Mouse (Mus musculus) embryonic facial prominence, embryonic 13.5 days (tissue): ENCODE measurements around the gene Pde4d. TPM values are rescaled to one million over a fixed set of nuclear protein-coding genes. Genes with fewer than 3 reads are reported as not detected.

Experiments used
- ATAC-seq: fragments of 200-750 bp; cut with Nextera tagmentation; 2 replicates; pipeline ENCODE4 v1.8.0; 2017; ENCODE audit warnings: low read depth; ENCODE audit not compliant: insufficient number of reproducible peaks, insufficient read depth, low FRiP score, low TSS enrichment
- H3K27ac ChIP-seq: fragments of 300-500 bp; sonication (generic); 2 replicates; pipeline ENCODE4 v1.5.1; 2015; ENCODE audit warnings: moderate library complexity, mild to moderate bottlenecking, inconsistent platforms
- H3K27me3 ChIP-seq: fragments of 300-500 bp; sonication (generic); 2 replicates; pipeline ENCODE4 v1.6.1; 2015; ENCODE audit warnings: mild to moderate bottlenecking, inconsistent platforms
- H3K36me3 ChIP-seq: fragments of 300-500 bp; sonication (generic); 2 replicates; pipeline ENCODE4 v1.6.1; 2015; ENCODE audit warnings: mild to moderate bottlenecking, inconsistent platforms
- H3K4me1 ChIP-seq: fragments of 300-500 bp; sonication (generic); 2 replicates; pipeline ENCODE4 v1.6.1; 2015; ENCODE audit warnings: inconsistent platforms
- H3K4me2 ChIP-seq: fragments of 300-500 bp; sonication (generic); 2 replicates; pipeline ENCODE4 v1.6.1; 2015; ENCODE audit warnings: moderate library complexity, mild to moderate bottlenecking, inconsistent platforms
- H3K4me3 ChIP-seq: fragments of 300-500 bp; sonication (generic); 2 replicates; pipeline ENCODE4 v1.5.1; 2015; ENCODE audit warnings: mild to moderate bottlenecking, inconsistent platforms
- H3K9ac ChIP-seq: fragments of 300-500 bp; sonication (generic); 2 replicates; pipeline ENCODE4 v1.6.1; 2015; ENCODE audit warnings: mild to moderate bottlenecking, inconsistent platforms
- H3K9me3 ChIP-seq: fragments of 300-500 bp; sonication (generic); 2 replicates; pipeline ENCODE4 v1.6.1; 2016; ENCODE audit warnings: inconsistent platforms
- WGBS: fragments of 180-500 bp; shearing (Covaris S2); methylation state at CpG from one replicate; pipeline ENCODE4 v1.1.7; 2015; ENCODE audit warnings: mixed read lengths; 5-methylcytosine and 5-hydroxymethylcytosine counted together
- polyA plus RNA-seq: library from polyadenylated mRNA; unstranded; fragments of >200 nt; fragmentation: Nextera tagmentation; extraction: Ambion mirVana; gene quantifications from 2 replicates; pipeline ENCODE4 v1.2.1, GENCODE M21; 2015

Gene Pde4d
- polyA plus RNA-seq, 1 experiment from 2014 or later, result 22.9 TPM

- H3K36me3 ChIP-seq, result no peaks in the 10 kb centered on the region
- H3K9ac ChIP-seq, result no peak overlapping the region
- WGBS, result 86% methylated on average over 9 of the region's 9 CpGs
- H3K27me3 ChIP-seq, result no peaks in the 10 kb centered on the region
- peaks cover 17% of the 10 kb centered on the region for H3K4me1 ChIP-seq
- ATAC-seq, result no peak
- H3K27ac ChIP-seq, result no peak overlapping the region
- H3K4me2 ChIP-seq, result no peak overlapping the region
- H3K9me3 ChIP-seq, result no peaks in the 10 kb centered on the region
- no peak overlapping the region for H3K4me3 ChIP-seq
These were observed 1344.2 kb downstream of the Pde4d start for GRCm38 (mm10) chr13:109793918-109794317.

GRCm38 (mm10) chr13:109798651-109799050, 1348.9 kb downstream of the Pde4d start:
- H3K9ac ChIP-seq, result no peak overlapping the region
- H3K27ac ChIP-seq, result no peak overlapping the region
- 74% methylated on average over 4 of the region's 4 CpGs for WGBS
- H3K4me1 ChIP-seq, result no peaks in the 10 kb centered on the region; the same call in 1 of the 2 replicates
- no peak overlapping the region for H3K4me3 ChIP-seq
- no peaks in the 10 kb centered on the region for H3K27me3 ChIP-seq
- no peak for ATAC-seq
- H3K9me3 ChIP-seq, result no peaks in the 10 kb centered on the region
- no peak overlapping the region for H3K4me2 ChIP-seq
- no peaks in the 10 kb centered on the region for H3K36me3 ChIP-seq

- no peaks in the 10 kb centered on the region for H3K9me3 ChIP-seq
- no peak overlapping the region for H3K4me3 ChIP-seq
- no peak for ATAC-seq
- no peaks in the 10 kb centered on the region for H3K36me3 ChIP-seq
- H3K27ac ChIP-seq, result no peak overlapping the region; the same call in 1 of the 2 replicates
- no peak overlapping the region for H3K4me2 ChIP-seq
- H3K9ac ChIP-seq, result no peak overlapping the region
- H3K4me1 ChIP-seq, result no peaks in the 10 kb centered on the region; the same call in 1 of the 2 replicates
- 48% methylated on average over 4 of the region's 4 CpGs for WGBS
- H3K27me3 ChIP-seq, result no peaks in the 10 kb centered on the region
These were observed 1352.5 kb downstream of the Pde4d start for GRCm38 (mm10) chr13:109802201-109802600.

GRCm38 (mm10) chr13:109806193-109806966, 1356.6 kb downstream of the Pde4d start:
- Histone ChIP-seq H3K9ac (no peak overlapping the region), H3K4me1 (peaks cover 22% of the 10 kb centered on the region), H3K27me3 (no peaks in the 10 kb centered on the region), H3K9me3 (no peaks in the 10 kb centered on the region), H3K27ac (no peak overlapping the region), H3K4me2 (no peak overlapping the region), H3K36me3 (no peaks in the 10 kb centered on the region), H3K4me3 (no peak overlapping the region)
- WGBS, result 75% methylated on average over 5 of the region's 5 CpGs
- ATAC-seq, result no peak

- WGBS, result 88% methylated on average over 2 of the region's 2 CpGs
These were observed 1357.3 kb downstream of the Pde4d start for GRCm38 (mm10) chr13:109807036-109807435.

GRCm38 (mm10) chr13:109807446-109807845, 1357.7 kb downstream of the Pde4d start:
- ATAC-seq, result no peak
- Histone ChIP-seq H3K9me3 (no peaks in the 10 kb centered on the region), H3K27me3 (no peaks in the 10 kb centered on the region), H3K4me3 (no peak overlapping the region), H3K9ac (no peak overlapping the region), H3K27ac (no peak overlapping the region), H3K36me3 (no peaks in the 10 kb centered on the region), H3K4me2 (no peak overlapping the region), H3K4me1 (peaks cover 22% of the 10 kb centered on the region)
- 47% methylated on average over 3 of the region's 3 CpGs for WGBS

More at GRCm38 (mm10) chr13:109807036-109807435, 1357.3 kb downstream of the Pde4d start:
- Histone ChIP-seq H3K36me3 (no peaks in the 10 kb centered on the region), H3K27me3 (no peaks in the 10 kb centered on the region), H3K27ac (no peak overlapping the region), H3K4me3 (no peak overlapping the region), H3K9me3 (no peaks in the 10 kb centered on the region), H3K9ac (no peak overlapping the region), H3K4me1 (peaks cover 22% of the 10 kb centered on the region), H3K4me2 (no peak overlapping the region)
- no peak for ATAC-seq

- H3K27ac ChIP-seq, result no peak overlapping the region
- H3K4me3 ChIP-seq, result no peak overlapping the region
- H3K27me3 ChIP-seq, result no peaks in the 10 kb centered on the region
- ATAC-seq, result peak; percentile 48; the same call in 1 of the 2 replicates
- 52% methylated on average over 6 of the region's 6 CpGs for WGBS
- no peak overlapping the region for H3K9ac ChIP-seq
- H3K4me2 ChIP-seq, result no peak overlapping the region
- no peaks in the 10 kb centered on the region for H3K36me3 ChIP-seq
- H3K4me1 ChIP-seq, result peaks cover 22% of the 10 kb centered on the region
- no peaks in the 10 kb centered on the region for H3K9me3 ChIP-seq
These were observed 1358.3 kb downstream of the Pde4d start for GRCm38 (mm10) chr13:109808039-109808438.

GRCm38 (mm10) chr13:109808946-109809345, 1359.2 kb downstream of the Pde4d start:
- Histone ChIP-seq H3K27me3 (no peaks in the 10 kb centered on the region), H3K36me3 (no peaks in the 10 kb centered on the region), H3K4me1 (peaks cover 22% of the 10 kb centered on the region), H3K4me3 (no peak overlapping the region), H3K4me2 (no peak overlapping the region), H3K27ac (peak overlapping the region; percentile 33; the same call in 1 of the 2 replicates), H3K9ac (no peak overlapping the region), H3K9me3 (no peaks in the 10 kb centered on the region)
- WGBS, result 80% methylated on average over 7 of the region's 7 CpGs
- ATAC-seq, result no peak

- H3K27ac ChIP-seq, result peak overlapping the region; percentile 35; the same call in 1 of the 2 replicates
- WGBS, result 30% methylated on average over 4 of the region's 4 CpGs
These were observed 1359.9 kb downstream of the Pde4d start for GRCm38 (mm10) chr13:109809646-109810045.

GRCm38 (mm10) chr13:109813924-109814323, 1364.2 kb downstream of the Pde4d start:
- no peak overlapping the region for H3K9ac ChIP-seq
- H3K4me1 ChIP-seq, result peaks cover 12% of the 10 kb centered on the region; the same call in 1 of the 2 replicates
- no peak overlapping the region for H3K4me2 ChIP-seq
- H3K27ac ChIP-seq, result no peak overlapping the region
- H3K36me3 ChIP-seq, result no peaks in the 10 kb centered on the region
- ATAC-seq, result no peak
- H3K4me3 ChIP-seq, result no peak overlapping the region
- H3K9me3 ChIP-seq, result no peaks in the 10 kb centered on the region
- H3K27me3 ChIP-seq, result no peaks in the 10 kb centered on the region
- 77% methylated on average over 4 of the region's 4 CpGs for WGBS

More at GRCm38 (mm10) chr13:109809646-109810045, 1359.9 kb downstream of the Pde4d start:
- H3K4me1 ChIP-seq, result peaks cover 22% of the 10 kb centered on the region
- H3K36me3 ChIP-seq, result no peaks in the 10 kb centered on the region
- H3K4me2 ChIP-seq, result no peak overlapping the region
- no peak overlapping the region for H3K4me3 ChIP-seq
- no peaks in the 10 kb centered on the region for H3K27me3 ChIP-seq
- no peak for ATAC-seq
- H3K9ac ChIP-seq, result no peak overlapping the region
- H3K9me3 ChIP-seq, result no peaks in the 10 kb centered on the region

GRCm38 (mm10) chr13:109819071-109819470, 1369.3 kb downstream of the Pde4d start:
- Histone ChIP-seq H3K27me3 (no peaks in the 10 kb centered on the region), H3K4me3 (no peak overlapping the region), H3K9me3 (no peaks in the 10 kb centered on the region), H3K36me3 (no peaks in the 10 kb centered on the region), H3K9ac (no peak overlapping the region), H3K27ac (no peak overlapping the region), H3K4me1 (peaks cover 37% of the 10 kb centered on the region), H3K4me2 (no peak overlapping the region)
- ATAC-seq, result no peak
- 81% methylated on average over 3 of the region's 3 CpGs for WGBS

GRCm38 (mm10) chr13:109820141-109820540, 1370.4 kb downstream of the Pde4d start:
- H3K9ac ChIP-seq, result no peak overlapping the region
- no peaks in the 10 kb centered on the region for H3K27me3 ChIP-seq
- no peaks in the 10 kb centered on the region for H3K36me3 ChIP-seq
- no peak for ATAC-seq
- peaks cover 46% of the 10 kb centered on the region for H3K4me1 ChIP-seq
- no peak overlapping the region for H3K4me2 ChIP-seq
- H3K27ac ChIP-seq, result no peak overlapping the region; the same call in 1 of the 2 replicates
- H3K9me3 ChIP-seq, result no peaks in the 10 kb centered on the region
- H3K4me3 ChIP-seq, result no peak overlapping the region
- 55% methylated on average over 3 of the region's 3 CpGs for WGBS
